22 mouse cellular contexts compared by ENCODE assay signal in the genomic region with DNA sequence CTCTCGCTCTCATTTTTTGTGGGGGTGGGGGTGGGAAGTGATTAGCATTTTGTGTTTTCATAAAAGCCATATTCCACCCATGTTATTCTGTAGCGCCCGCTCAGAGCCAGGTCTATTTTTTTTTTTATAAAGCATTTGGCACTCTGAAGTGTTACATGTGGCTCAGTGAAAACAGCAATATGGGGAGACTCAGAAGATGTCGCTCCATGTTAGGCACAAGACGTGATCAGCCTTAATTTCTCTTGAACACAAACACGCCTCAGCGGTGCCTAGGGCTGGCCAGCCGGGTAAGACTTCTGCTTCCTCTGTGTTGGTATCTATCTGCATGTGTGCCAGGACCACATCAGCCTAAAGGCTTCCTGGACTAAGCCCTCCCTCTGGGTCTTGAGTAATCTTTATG.
"Had no signal": no experiment of that assay in that cellular context is flagged by ENCODE, and none has a peak within 500 bp of the region (broad histone marks: within the 10 kb centered on the region; RNA-seq: fewer than 3 reads in every experiment).

No protein-coding gene starts in this region.

- ATAC-seq: liver, embryonic 12.5 days; midbrain, embryonic 13.5 days; midbrain, embryonic 16.5 days had no signal

- H3K27me3 ChIP-seq: limb, embryonic 13.5 days; liver, embryonic 12.5 days; liver, embryonic 15.5 days; lung, embryonic 15.5 days; midbrain, embryonic 13.5 days; stomach, embryonic 15.5 days had no signal

- H3K9ac ChIP-seq: limb, embryonic 13.5 days; liver, embryonic 12.5 days; liver, embryonic 15.5 days; lung, embryonic 15.5 days; midbrain, embryonic 13.5 days; neural tube, embryonic 13.5 days; stomach, embryonic 15.5 days had no signal

- H3K4me3 ChIP-seq: limb, embryonic 10.5 days; limb, embryonic 13.5 days; liver, embryonic 12.5 days; liver, embryonic 15.5 days; lung, embryonic 15.5 days; megakaryocyte, embryonic 14.5 days; midbrain, embryonic 10.5 days; midbrain, embryonic 13.5 days; myocyte; neural tube, embryonic 13.5 days; stomach, embryonic 15.5 days had no signal

- H3K9me3 ChIP-seq: limb, embryonic 10.5 days; limb, embryonic 13.5 days; liver, embryonic 12.5 days; liver, embryonic 15.5 days; lung, embryonic 15.5 days; megakaryocyte, embryonic 14.5 days; midbrain, embryonic 10.5 days; midbrain, embryonic 13.5 days; neural tube, embryonic 13.5 days; stomach, embryonic 15.5 days had no signal

- H3K27ac ChIP-seq: kidney, postnatal 0 days; limb, embryonic 10.5 days; limb, embryonic 13.5 days; liver, embryonic 12.5 days; liver, embryonic 15.5 days; lung, embryonic 15.5 days; midbrain, embryonic 10.5 days; midbrain, embryonic 13.5 days; neural tube, embryonic 13.5 days; stomach, embryonic 15.5 days had no signal

- DNase-seq: kidney, postnatal 25 days; liver; lung, adult 18-20 months; lung, postnatal 10 days; lung, postnatal 36 days; retina, postnatal 1 day; right cerebral cortex, postnatal 25 days; spleen, adult 18-20 months; thymus, postnatal 25 days had no signal

- H3K4me2 ChIP-seq: limb, embryonic 13.5 days; liver, embryonic 12.5 days; liver, embryonic 15.5 days; lung, embryonic 15.5 days; midbrain, embryonic 13.5 days; neural tube, embryonic 13.5 days; stomach, embryonic 15.5 days had no signal

- H3K4me1 ChIP-seq: limb, embryonic 10.5 days; limb, embryonic 13.5 days; liver, embryonic 12.5 days; liver, embryonic 15.5 days; lung, embryonic 15.5 days; megakaryocyte, embryonic 14.5 days; midbrain, embryonic 13.5 days; neural tube, embryonic 13.5 days; stomach, embryonic 15.5 days had no signal

- H3K36me3 ChIP-seq: limb, embryonic 10.5 days; limb, embryonic 13.5 days; liver, embryonic 12.5 days; liver, embryonic 15.5 days; lung, embryonic 15.5 days; midbrain, embryonic 10.5 days; midbrain, embryonic 13.5 days; neural tube, embryonic 13.5 days; stomach, embryonic 15.5 days had no signal
